Mouse (Mus musculus): ENCODE data around the gene Dtd1. TPM values are rescaled to one million over a fixed set of nuclear protein-coding genes. Genes with fewer than 3 reads are reported as not detected.
A peak's percentile ranks its signal among the peaks of the same experiment; 100 is the strongest.

Gene Dtd1
- total RNA-seq, 1 experiment from 2014 or later = 86.4 TPM

GRCm38 (mm10) chr2:144692219-144692732, 92.6 kb downstream of the Dtd1 start:
- ATAC-seq (replicated peaks in 1 of 2; ENCODE audit: insufficient read depth in 1 of 2, low FRiP score in 2 of 2, low TSS enrichment in 1 of 2, low read depth in 1 of 2, poor library complexity in 2 of 2, severe bottlenecking in 2 of 2) = peak; percentile 42 to 61

- no peak for ATAC-seq (replicated peaks in 1 of 2; ENCODE audit: insufficient read depth in 1 of 2, low FRiP score in 2 of 2, low TSS enrichment in 1 of 2, low read depth in 1 of 2, poor library complexity in 2 of 2, severe bottlenecking in 2 of 2)
Observed at GRCm38 (mm10) chr2:144692777-144693176, 93.1 kb downstream of the Dtd1 start.

GRCm38 (mm10) chr2:144694923-144695322, 95.2 kb downstream of the Dtd1 start:
- ATAC-seq (replicated peaks in 1 of 2; ENCODE audit: insufficient read depth in 1 of 2, low FRiP score in 2 of 2, low TSS enrichment in 1 of 2, low read depth in 1 of 2, poor library complexity in 2 of 2, severe bottlenecking in 2 of 2) = no peak

- ATAC-seq (replicated peaks in 1 of 2; ENCODE audit: insufficient read depth in 1 of 2, low FRiP score in 2 of 2, low TSS enrichment in 1 of 2, low read depth in 1 of 2, poor library complexity in 2 of 2, severe bottlenecking in 2 of 2) = peak; percentile 62 to 87; a peak in 2 of 4 replicates
Observed at GRCm38 (mm10) chr2:144698046-144698445, 98.3 kb downstream of the Dtd1 start.

- no peak for ATAC-seq (replicated peaks in 1 of 2; ENCODE audit: insufficient read depth in 1 of 2, low FRiP score in 2 of 2, low TSS enrichment in 1 of 2, low read depth in 1 of 2, poor library complexity in 2 of 2, severe bottlenecking in 2 of 2)
Observed at GRCm38 (mm10) chr2:144700608-144701007, 100.9 kb downstream of the Dtd1 start.

- ATAC-seq (replicated peaks in 1 of 2; ENCODE audit: insufficient read depth in 1 of 2, low FRiP score in 2 of 2, low TSS enrichment in 1 of 2, low read depth in 1 of 2, poor library complexity in 2 of 2, severe bottlenecking in 2 of 2) = no peak
Observed at GRCm38 (mm10) chr2:144701415-144702149, 101.9 kb downstream of the Dtd1 start.

- no peak for ATAC-seq (replicated peaks in 1 of 2; ENCODE audit: insufficient read depth in 1 of 2, low FRiP score in 2 of 2, low TSS enrichment in 1 of 2, low read depth in 1 of 2, poor library complexity in 2 of 2, severe bottlenecking in 2 of 2)
Observed at GRCm38 (mm10) chr2:144709285-144709684, 109.6 kb downstream of the Dtd1 start.

- ATAC-seq (replicated peaks in 1 of 2; ENCODE audit: insufficient read depth in 1 of 2, low FRiP score in 2 of 2, low TSS enrichment in 1 of 2, low read depth in 1 of 2, poor library complexity in 2 of 2, severe bottlenecking in 2 of 2) = no peak
Observed at GRCm38 (mm10) chr2:144709704-144710103, 110.0 kb downstream of the Dtd1 start.

- no peak; a peak in 1 of 4 replicates for ATAC-seq (replicated peaks in 1 of 2; ENCODE audit: insufficient read depth in 1 of 2, low FRiP score in 2 of 2, low TSS enrichment in 1 of 2, low read depth in 1 of 2, poor library complexity in 2 of 2, severe bottlenecking in 2 of 2)
Observed at GRCm38 (mm10) chr2:144714596-144714995, 114.9 kb downstream of the Dtd1 start.

- ATAC-seq (replicated peaks in 1 of 2; ENCODE audit: insufficient read depth in 1 of 2, low FRiP score in 2 of 2, low TSS enrichment in 1 of 2, low read depth in 1 of 2, poor library complexity in 2 of 2, severe bottlenecking in 2 of 2) = no peak
Observed at GRCm38 (mm10) chr2:144715211-144715768, 115.6 kb downstream of the Dtd1 start.

GRCm38 (mm10) chr2:144716248-144716647, 116.6 kb downstream of the Dtd1 start:
- ATAC-seq (replicated peaks in 1 of 2; ENCODE audit: insufficient read depth in 1 of 2, low FRiP score in 2 of 2, low TSS enrichment in 1 of 2, low read depth in 1 of 2, poor library complexity in 2 of 2, severe bottlenecking in 2 of 2) = no peak

- no peak for ATAC-seq (replicated peaks in 1 of 2; ENCODE audit: insufficient read depth in 1 of 2, low FRiP score in 2 of 2, low TSS enrichment in 1 of 2, low read depth in 1 of 2, poor library complexity in 2 of 2, severe bottlenecking in 2 of 2)
Observed at GRCm38 (mm10) chr2:144718273-144718672, 118.6 kb downstream of the Dtd1 start.

GRCm38 (mm10) chr2:144719294-144719693, 119.6 kb downstream of the Dtd1 start:
- no peak for ATAC-seq (replicated peaks in 1 of 2; ENCODE audit: insufficient read depth in 1 of 2, low FRiP score in 2 of 2, low TSS enrichment in 1 of 2, low read depth in 1 of 2, poor library complexity in 2 of 2, severe bottlenecking in 2 of 2)

- no peak; a peak in 1 of 4 replicates for ATAC-seq (replicated peaks in 1 of 2; ENCODE audit: insufficient read depth in 1 of 2, low FRiP score in 2 of 2, low TSS enrichment in 1 of 2, low read depth in 1 of 2, poor library complexity in 2 of 2, severe bottlenecking in 2 of 2)
Observed at GRCm38 (mm10) chr2:144719718-144720117, 120.0 kb downstream of the Dtd1 start.

- peak; percentile 12 to 70; a peak in 2 of 4 replicates for ATAC-seq (replicated peaks in 1 of 2; ENCODE audit: insufficient read depth in 1 of 2, low FRiP score in 2 of 2, low TSS enrichment in 1 of 2, low read depth in 1 of 2, poor library complexity in 2 of 2, severe bottlenecking in 2 of 2)
Observed at GRCm38 (mm10) chr2:144720407-144720959, 120.8 kb downstream of the Dtd1 start.

GRCm38 (mm10) chr2:144724679-144725078, 125.0 kb downstream of the Dtd1 start:
- ATAC-seq (replicated peaks in 1 of 2; ENCODE audit: insufficient read depth in 1 of 2, low FRiP score in 2 of 2, low TSS enrichment in 1 of 2, low read depth in 1 of 2, poor library complexity in 2 of 2, severe bottlenecking in 2 of 2) = peak; percentile 27 to 52; a peak in 3 of 4 replicates

- ATAC-seq (replicated peaks in 1 of 2; ENCODE audit: insufficient read depth in 1 of 2, low FRiP score in 2 of 2, low TSS enrichment in 1 of 2, low read depth in 1 of 2, poor library complexity in 2 of 2, severe bottlenecking in 2 of 2) = no peak; a peak in 1 of 4 replicates
Observed at GRCm38 (mm10) chr2:144727136-144727535, 127.4 kb downstream of the Dtd1 start.

- ATAC-seq (replicated peaks in 1 of 2; ENCODE audit: insufficient read depth in 1 of 2, low FRiP score in 2 of 2, low TSS enrichment in 1 of 2, low read depth in 1 of 2, poor library complexity in 2 of 2, severe bottlenecking in 2 of 2) = no peak; a peak in 1 of 4 replicates
Observed at GRCm38 (mm10) chr2:144729776-144730175, 130.1 kb downstream of the Dtd1 start.
